Mouse (Mus musculus) cerebellum, postnatal 25 days (tissue): ENCODE data around the gene Sorbs1.

Experiments
- DNase-seq, 2 experiments: peaks; one replicate each; pipeline ENCODE4 v3.0.0; 2021; ENCODE audit warnings: mixed read lengths in 2 of 2

Sorbs1 gene

DNA sequence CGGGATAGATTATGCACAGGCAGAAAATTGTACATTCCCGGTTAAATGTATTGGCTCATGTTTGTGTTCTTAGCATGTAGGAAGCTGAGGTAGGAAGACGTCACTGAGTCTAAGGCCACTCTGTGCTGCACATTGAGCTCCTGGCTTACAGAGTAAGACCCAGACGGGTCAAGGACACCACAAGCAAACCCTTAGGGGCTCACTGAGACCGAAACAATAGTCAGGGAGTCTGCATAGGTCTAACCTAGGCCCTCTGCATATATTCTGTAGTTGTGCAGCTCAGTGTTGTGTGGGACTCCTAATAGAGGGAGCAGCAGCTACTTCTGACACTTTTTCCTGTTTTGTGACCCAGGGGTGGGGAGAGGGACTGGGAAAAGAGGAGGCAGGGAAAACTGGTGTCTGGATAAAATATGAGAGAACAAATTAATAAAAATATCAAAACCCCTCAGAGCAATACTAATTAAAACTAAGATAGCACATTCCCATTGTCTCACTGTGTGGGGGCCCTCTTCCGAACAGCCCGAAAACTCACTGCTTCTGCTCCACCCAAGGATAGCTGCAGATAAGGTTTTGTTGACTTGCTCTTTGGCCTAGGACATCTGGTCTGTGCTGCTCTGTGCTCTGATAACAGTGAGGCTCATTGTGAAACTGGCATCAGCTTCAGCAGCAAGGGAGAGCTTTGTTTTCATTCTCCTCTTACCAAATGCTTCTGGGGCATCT, 216.3 kb downstream of the Sorbs1 start:
- no peak for DNase-seq

DNA sequence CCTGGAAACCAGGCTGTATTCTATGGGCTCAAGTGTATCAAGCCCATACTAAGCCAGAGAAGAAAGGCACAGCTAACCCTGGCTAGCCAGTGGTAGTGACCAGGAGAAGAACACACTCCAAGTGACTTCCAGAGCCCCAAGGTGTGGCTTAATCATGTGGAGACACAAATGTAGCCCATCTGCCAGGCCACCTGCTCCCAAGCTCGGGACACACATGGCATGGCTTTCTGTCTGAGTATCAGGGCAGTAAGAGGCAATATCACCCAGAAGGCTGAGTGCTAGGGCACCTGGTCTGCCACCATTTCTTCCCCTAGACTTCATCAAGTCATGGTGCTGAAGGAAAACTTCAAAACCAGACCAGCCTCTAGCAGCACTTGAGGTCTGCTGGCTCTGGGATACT, 219.3 kb downstream of the Sorbs1 start:
- peak; percentile 77 to 79 for DNase-seq

DNA sequence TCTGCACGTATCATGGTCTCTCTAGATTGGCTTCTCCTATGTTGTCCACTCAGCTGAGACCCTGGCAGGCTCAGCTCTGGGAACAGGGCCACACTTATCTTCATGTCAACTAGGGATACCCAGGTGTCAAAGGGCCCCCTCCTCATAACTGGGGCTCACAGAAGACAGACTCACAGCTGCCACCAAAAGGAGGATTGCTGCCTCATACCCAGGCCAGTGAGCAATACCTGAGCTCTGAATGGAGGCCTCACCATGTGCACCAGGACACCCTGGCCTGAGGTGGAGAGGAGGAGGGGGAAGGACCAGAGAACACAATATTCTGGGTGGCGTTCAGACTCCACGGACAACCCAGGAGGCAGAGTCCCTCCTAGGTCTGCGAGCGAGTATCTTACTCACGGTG, 219.8 kb downstream of the Sorbs1 start:
- no peak for DNase-seq

DNA sequence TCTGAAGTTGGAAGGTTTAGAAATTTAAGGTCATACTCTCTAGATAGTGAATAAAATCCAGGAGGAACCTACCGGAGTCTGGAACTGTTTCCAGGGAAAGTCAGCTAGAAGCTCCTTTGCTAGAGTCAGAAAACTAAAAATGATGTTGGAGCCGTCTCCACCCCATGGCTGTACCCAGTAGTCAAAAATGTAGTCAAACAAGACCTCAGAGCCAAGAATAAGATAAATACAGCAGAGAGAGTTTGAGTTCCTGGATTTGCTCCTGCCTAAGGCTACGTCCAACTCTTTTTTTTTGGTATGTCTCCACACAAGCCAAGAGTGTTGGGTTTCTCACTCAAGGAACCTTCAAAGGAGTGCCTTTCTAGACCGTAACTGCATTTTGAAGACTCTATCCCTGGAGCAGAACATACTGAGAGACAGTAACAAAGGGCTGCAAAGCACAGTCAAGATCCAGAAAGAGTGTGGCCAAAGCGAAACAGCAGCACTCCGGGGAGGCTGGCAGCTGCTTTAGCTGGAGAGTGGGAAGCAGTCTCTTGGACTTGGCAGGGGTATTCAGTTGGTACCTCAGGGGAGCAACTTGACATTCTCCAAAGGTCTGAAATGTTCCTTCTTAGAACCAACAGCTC, 223.4 kb downstream of the Sorbs1 start:
- peak in 1 of 2 experiments; percentile 20 for DNase-seq

- DNase-seq = no peak
These were observed 225.2 kb downstream of the Sorbs1 start for GRCm38 (mm10) chr19:40288415-40288814.

DNA sequence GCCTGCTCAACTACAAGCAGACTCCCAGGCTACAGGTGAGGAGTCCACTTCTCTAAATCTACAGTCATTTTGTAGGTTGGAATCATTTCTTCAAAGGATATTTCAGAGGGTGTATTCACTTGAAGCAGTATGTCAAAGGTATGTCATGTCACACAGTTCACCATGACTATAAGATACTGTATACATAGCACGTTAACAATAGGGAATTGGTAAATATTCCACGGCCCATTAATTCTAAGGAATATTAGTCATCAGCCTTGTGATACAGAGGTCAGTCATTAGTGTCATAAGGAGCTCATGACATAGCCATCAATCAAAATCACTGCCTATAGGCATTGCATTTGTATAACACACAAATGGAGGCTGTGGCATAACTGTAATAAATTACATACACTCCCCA, 228.9 kb downstream of the Sorbs1 start:
- DNase-seq = no peak

DNA sequence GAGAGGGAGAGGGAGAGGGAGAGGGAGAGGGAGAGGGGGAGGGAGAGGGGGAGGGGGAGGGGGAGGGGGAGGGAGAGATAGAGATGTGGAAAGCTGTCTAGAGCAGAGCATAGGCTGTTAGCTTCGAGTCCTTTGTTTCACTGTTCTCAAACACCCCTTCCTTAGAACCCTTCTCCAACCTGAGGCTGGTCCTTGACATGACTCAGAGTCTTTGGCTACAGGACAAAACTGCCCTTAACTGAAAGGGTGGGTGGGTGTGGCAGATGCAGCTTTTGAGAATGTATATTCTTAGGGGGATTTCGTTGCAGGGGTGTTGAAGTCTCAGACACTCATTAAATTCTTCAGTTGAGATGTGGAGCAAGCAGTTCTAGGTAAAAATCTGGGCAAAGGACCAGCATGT, 230.2 kb downstream of the Sorbs1 start:
- DNase-seq = no peak

DNA sequence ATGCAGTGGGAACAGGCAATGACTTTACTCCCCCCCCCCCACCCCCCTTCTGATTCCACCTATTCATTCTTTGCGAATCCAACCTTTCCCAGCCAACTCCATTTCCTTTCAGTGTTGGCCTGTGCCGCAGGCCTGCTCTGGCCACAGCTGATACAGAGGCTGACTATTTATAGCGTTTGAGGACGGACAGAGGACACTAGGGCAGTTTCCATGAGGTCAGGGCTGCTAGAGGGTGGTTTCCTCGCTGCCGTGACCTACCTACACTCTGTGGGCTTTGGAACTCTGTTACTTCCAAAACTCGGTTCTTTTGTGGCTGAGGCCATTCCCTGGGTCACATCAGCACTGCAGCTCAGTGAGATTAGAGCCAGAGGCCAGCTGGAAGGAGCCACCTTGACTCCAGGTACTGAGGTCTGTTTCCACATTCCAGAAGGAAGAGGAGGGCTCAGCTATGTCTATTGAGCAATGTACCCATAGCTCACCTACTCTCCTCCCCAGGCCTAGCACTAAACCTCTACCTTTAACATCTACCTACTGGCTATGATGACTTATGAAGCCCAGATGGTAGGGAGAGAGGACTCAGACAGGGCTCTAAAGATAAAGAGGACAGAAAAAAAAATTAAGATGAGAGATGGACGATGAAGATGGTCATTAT, 235.1 kb downstream of the Sorbs1 start:
- no peak for DNase-seq

DNA sequence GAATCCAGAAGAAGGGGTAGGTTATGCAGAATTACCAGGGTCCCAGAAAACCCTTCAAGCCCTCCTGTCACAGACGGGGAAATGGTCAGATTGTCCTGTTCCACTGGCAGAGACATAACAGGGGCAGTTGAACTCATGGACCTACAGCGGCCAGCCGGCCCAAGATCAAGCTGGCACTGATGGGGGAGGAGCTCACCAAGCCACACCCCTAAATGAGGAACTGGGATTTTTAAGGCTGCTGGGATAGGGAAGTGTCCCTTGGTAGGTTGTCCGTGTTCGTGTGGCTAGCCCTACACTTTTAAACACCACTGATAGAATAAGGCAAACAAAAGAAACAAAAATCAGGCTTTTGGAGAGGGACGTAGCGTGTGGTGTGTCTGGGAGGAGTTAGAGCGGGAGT, 236.1 kb downstream of the Sorbs1 start:
- DNase-seq = no peak

DNA sequence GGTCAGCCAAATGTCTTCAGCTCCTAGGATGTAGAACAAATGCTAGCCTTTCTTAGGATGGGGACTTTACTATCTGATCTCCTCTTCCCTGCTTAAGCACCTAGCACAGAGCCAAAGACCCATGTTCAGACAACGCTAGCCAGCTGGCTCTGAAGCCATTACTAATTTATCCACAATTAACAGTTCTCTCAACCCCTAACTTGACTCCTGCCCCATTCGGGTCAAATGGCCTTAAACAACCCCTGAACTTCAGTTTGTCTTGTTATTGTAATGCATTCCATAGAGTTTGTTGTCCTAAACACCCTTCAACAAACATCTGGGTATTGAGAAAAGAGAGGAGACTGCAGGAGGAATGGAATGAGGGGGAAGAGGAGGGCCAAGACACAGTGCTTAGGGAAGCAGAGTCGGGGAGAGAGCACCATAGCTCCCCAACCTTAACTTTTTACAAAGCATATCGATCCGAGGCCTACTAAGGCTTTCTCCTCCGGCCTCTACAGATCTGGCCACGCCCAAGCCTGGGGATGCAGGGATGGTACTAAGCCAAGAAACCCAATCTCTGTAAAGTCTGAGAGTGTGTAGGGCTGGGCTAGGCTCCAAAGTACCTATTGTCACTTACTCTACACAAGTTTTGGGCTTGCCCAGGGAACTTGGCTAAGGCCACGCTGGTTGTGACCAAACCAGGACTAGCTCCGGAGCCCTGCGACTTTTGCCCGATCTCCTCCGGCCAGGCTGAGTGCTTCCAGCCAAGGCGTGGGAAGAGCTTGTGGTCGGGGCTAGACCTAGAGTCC, 238.0 kb downstream of the Sorbs1 start:
- DNase-seq = no peak

GRCm38 (mm10) chr19:40272674-40273073, 240.9 kb downstream of the Sorbs1 start:
- no peak for DNase-seq

GRCm38 (mm10) chr19:40271308-40271892, 242.2 kb downstream of the Sorbs1 start, which contains the start of gene Pdlim1:
Gene Pdlim1, minus strand, starts transcription at chr19:40271842.
- DNase-seq = peak; percentile 47 to 69

DNA sequence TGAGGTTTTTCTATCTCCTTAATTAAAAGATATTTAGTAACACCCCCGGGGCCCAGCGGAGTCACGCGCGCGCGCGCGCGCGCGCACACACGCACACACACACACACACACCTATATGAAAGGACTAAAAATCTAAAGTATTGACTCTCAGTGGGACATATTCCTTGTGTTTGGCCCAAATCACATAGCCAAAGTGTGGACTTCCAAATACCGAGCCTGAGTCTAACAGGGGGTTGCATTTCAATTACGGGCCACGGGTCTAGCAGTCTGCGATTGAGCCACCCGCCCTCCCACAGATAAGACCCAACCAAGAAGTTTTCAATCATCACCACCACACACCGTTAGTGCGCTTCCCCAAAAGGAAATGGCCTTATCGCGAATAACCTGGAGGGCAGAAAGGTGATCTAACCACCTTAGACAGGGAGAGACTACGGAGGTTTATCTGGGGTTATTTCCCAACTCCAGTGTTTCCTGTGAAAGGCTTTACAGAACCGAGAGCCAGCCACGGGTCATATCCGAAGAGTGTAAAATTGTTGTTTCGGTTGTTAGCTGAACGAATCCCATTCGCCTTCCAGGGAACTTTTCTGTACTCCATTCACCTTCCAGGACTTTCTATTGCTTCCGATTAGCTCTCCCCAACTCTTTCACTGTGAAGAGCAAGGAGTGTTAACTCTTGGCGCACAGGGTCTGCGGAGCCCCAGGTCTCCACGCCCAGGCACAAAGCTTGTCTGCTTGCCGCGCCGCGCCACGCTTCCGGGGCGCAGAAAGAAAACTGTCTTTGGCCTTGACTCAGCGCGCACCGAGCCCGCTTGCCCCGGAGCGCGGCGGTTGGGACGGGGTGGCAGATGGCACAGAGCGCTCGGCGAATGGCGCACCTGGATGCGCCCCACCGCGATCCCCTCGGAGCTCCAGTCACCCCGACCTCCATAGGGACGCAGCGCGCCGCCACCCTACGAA, 242.9 kb downstream of the Sorbs1 start:
- DNase-seq = peak; percentile 18 to 37

DNA sequence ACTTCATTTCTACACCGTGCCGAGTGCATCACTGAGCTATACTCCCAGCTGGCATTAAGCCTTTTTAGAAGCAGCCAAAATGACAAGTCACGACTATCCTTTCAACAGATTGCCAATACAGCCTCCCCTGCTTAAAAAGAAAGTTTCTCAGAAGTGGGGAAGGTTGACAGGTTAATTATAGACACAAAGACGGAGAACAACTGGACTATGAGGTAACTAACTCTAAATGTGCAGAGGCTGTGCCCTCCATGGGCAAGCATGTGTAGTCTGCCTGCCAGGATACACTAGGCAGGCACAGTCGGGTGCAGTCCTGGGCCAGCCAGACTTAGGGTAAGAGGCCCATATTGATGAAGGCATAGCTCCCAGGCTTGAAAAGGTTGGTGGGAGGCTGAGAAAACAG, 244.1 kb downstream of the Sorbs1 start:
- DNase-seq = no peak

DNA sequence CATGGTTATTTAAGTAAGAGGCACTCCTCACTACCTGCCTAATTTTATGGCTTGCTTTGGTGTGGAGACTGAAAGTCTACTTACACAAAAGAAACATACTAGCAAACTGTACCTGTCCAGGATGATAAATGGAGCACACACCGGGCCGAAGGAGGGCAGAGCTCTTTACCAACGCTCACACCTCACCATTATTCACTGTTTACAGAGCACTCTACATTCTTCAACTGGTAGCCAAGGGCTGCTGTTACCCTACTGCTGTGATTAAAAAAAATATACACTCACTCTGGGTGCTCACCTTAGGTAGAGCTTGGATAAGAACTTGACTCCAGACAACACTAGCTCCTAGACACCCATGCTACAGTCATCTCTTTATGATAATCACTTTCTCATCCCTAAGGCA, 245.1 kb downstream of the Sorbs1 start:
- no peak for DNase-seq

DNA sequence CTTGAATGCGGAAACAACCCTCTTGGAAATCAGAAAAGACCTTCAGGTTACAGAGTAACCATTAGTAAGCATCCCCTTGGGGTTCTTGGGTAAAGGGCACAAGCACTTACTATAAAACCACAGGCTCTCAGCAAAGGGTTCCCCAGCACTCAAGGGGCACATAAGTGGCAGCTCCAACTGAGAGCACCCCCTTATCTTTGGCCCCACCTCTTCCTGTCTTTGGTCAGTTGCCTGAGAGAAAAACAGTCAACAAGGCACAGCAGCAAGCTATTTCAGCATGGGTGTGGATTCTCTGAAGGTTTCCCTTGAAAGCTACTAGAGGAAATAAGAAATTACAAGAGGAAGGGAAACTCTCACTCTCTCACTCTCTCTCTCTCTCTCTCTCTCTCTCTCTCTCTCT, 246.2 kb downstream of the Sorbs1 start:
- no peak for DNase-seq

DNA sequence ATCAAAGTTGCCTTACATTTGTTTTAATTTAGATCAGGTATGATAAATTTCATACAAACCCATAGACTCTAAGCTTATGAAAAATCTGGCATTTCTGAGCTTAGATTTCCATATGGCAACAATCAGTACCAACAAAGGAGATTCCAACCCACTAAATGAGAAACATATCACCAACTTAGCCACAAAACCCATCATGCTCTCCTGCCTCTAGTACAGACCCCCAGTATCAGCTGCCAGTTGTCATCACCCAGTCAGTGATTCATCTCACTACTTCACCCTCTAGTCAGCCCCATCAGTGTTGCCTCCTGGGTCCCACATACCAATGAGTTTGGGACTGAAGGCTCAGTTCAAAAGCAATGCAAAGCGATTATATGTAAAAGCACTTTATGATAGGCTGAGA, 254.1 kb downstream of the Sorbs1 start:
- no peak for DNase-seq

- no peak for DNase-seq
These were observed 256.2 kb downstream of the Sorbs1 start for GRCm38 (mm10) chr19:40257396-40257795.

- DNase-seq = no peak
These were observed 257.1 kb downstream of the Sorbs1 start for GRCm38 (mm10) chr19:40256376-40257050.

DNA sequence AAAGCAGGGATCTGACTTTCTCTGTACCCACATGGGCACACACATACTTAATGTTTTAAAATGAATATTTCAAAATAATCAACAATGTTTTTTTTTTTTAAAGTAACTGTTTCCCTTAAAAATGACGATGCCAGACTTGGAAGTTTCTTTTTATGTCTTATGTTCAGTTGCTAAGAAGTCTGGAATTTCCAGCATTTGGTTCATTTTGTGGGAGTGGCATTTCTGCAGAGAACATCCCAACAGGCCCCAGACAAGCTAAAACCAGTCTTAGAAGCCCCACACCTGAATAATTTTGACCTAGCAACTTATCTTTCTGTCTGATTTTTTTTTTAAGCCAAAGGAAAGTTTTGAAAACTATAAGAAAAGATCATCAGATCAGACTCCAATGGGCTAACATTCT, 258.0 kb downstream of the Sorbs1 start:
- no peak for DNase-seq

DNA sequence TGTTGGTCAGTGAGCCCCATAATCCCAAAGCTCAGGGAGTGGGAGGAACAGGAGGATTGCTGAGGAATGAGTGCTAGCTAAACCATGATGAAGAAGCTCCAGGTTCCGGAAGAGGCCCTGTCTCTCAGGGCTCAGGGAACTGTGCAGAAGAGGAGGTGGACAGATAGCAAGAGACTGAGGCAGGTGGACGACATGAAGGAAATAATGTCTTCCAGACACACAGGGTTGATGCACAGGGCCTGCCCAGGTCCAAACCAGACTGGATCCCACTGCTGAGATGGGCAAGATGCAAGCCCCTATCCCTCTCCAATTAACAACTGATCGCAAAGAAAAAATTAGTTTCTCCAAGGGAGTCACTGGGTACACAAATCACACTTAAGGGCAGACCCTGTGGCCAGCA, 258.8 kb downstream of the Sorbs1 start:
- no peak for DNase-seq
